Mouse (Mus musculus): ENCODE results near the gene Slc26a11. TPM values are rescaled to one million over a fixed set of nuclear protein-coding genes. Genes with fewer than 3 reads are reported as not detected.

The Slc26a11 gene
- total and polyA plus RNA-seq, 3 experiments = 1.4 to 3.3 (median 2.6) TPM

DNA sequence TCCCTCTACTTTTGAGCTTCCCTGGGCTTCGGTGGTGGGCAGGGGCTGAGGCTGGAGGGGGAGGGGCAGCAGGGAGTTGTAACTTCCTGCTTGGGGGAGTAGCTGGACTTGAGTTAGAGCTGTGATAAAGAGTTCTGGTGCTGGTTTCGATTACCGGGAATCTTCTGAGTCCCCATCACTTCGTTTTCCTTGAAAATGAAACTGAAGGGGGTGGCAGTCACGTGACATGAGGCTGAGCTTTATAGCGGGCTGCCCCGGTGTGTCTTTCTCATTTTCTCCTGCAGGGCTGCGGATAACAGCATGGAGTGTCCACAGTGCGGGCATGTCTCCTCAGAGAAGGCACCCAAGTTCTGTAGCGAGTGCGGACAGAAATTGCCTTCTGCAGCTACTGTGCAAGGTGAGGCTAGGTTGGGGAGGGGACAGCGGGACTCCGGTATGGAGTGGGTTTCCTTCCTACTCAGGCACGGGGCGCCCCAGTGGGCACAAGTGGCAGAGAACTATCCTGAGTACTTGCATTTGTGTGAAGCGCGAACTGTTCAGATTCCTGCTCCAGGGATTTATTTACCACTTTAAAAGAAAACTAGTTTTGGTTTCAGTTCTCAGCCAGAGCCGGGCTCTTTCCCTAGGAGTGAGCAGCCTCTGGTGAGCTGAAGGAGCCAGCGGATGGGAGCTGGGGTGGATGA lies 37.6 kb downstream of the Slc26a11 start, which contains the start of gene Rnf213:
TSS of gene Rnf213 (plus strand) at position 301 of the 683 bp plus-strand sequence.
- Histone ChIP-seq H3K27me3 (replicated peaks) (peaks cover 68% of the 10 kb centered on the region), H3K9ac (ENCODE audit: insufficient read depth, low read depth) (peak within 1 kb of the TSS; percentile 45), H3K9me3 (replicated peaks; ENCODE audit: low read length) (no peaks in the 10 kb centered on the region), H3K36me3 (replicated peaks in 1 of 2; ENCODE audit: control insufficient read depth in 1 of 2, insufficient read depth in 1 of 2, low read length in 1 of 2) (peaks cover 7 to 16% of the 10 kb centered on the region in 2 experiments), H3K27ac (ENCODE audit: insufficient read depth, low read depth) (peak within 1 kb of the TSS; percentile 26), H3K4me3 (replicated peaks in 1 of 3; ENCODE audit: low read depth in 2 of 3, low read length in 2 of 3, poor library complexity in 1 of 3) (peak within 1 kb of the TSS; percentile 42 to 60 (median 44)), H3K79me2 (replicated peaks; ENCODE audit: control insufficient read depth, extremely low read depth, insufficient read depth, poor library complexity, severe bottlenecking) (no peaks in the 10 kb centered on the region), H3K4me1 (ENCODE audit: control insufficient read depth in 1 of 2, insufficient read depth in 2 of 2) (peaks cover 18 to 36% of the 10 kb centered on the region in 2 experiments), H3K4me2 (ENCODE audit: insufficient read depth, low read depth, poor library complexity, severe bottlenecking) (peak within 1 kb of the TSS; percentile 39)
- dilution Hi-C loops (cut with MboI; ENCODE audit: extremely low pct_ligation_motif_present, extremely low pct_unique_long_range_greater_than_20kb, low sequenced_read_pairs) (no loop called here), in situ Hi-C loops (cut with MboI; ENCODE audit: low pct_ligation_motif_present, low pct_unique_long_range_greater_than_20kb, low sequenced_read_pairs) (no loop called here)
- no peak for DNase-seq (ENCODE audit: extremely low read depth)
- TF ChIP-seq USF2 (conservative IDR thresholded peaks at IDR 0.05; ENCODE audit: low read depth, low read length) (peak; percentile 93), USF1 (IDR thresholded peaks at IDR 0.05; ENCODE audit: low read depth, low read length) (peak; percentile 90), HCFC1 (IDR thresholded peaks at IDR 0.05; ENCODE audit: low read depth, low read length) (no peak), MYC (IDR thresholded peaks at IDR 0.05; ENCODE audit: low read depth, low read length) (0 out of 2 replicates have a peak, but pooled peaks have one; percentile 54), MXI1 (IDR thresholded peaks at IDR 0.05; ENCODE audit: low read depth, low read length) (peak; percentile 36; the same call in 1 of the 2 replicates), EP300 (IDR thresholded peaks at IDR 0.05; ENCODE audit: low read length) (no peak), CTCF (conservative IDR thresholded peaks at IDR 0.05 in 1 of 2, IDR thresholded peaks at IDR 0.05 in 1 of 2; ENCODE audit: low read depth in 2 of 2, low read length in 2 of 2) (peak in 1 of 2 experiments; percentile 20; a peak in 2 of 4 replicates), ETS1 (conservative IDR thresholded peaks at IDR 0.05; ENCODE audit: low read depth, low read length) (no peak; the same call in 1 of the 2 replicates), KAT2A (IDR thresholded peaks at IDR 0.05; ENCODE audit: insufficient replicate concordance, low read length) (no peak), CHD1 (IDR thresholded peaks at IDR 0.05; ENCODE audit: low read depth, low read length) (no peak), NELFE (IDR thresholded peaks at IDR 0.05; ENCODE audit: low read depth, low read length) (peak; percentile 49; the same call in 1 of the 2 replicates), JUND (conservative IDR thresholded peaks at IDR 0.05; ENCODE audit: low read depth, low read length) (no peak), ZMIZ1 (IDR thresholded peaks at IDR 0.05; ENCODE audit: low read depth, low read length) (no peak), CHD2 (IDR thresholded peaks at IDR 0.05; ENCODE audit: low read length) (peak; percentile 64), ELF1 (IDR thresholded peaks at IDR 0.05; ENCODE audit: low read depth, low read length) (0 out of 2 replicates have a peak, but pooled peaks have one; percentile 32), POLR2A (IDR thresholded peaks at IDR 0.05; ENCODE audit: low read depth, low read length) (peak; percentile 47), TCF12 (IDR thresholded peaks at IDR 0.05; ENCODE audit: low read depth, low read length) (peak; percentile 10; the same call in 1 of the 2 replicates), BHLHE40 (IDR thresholded peaks at IDR 0.05; ENCODE audit: low read depth, low read length) (peak; percentile 92), TBP (conservative IDR thresholded peaks at IDR 0.05; ENCODE audit: low read depth, low read length) (peak; percentile 78; the same call in 1 of the 2 replicates), MAX (IDR thresholded peaks at IDR 0.05; ENCODE audit: low read length) (peak; percentile 79)

- dilution Hi-C loops (cut with MboI; ENCODE audit: extremely low pct_ligation_motif_present, extremely low pct_unique_long_range_greater_than_20kb, low sequenced_read_pairs) = no loop called here
- Histone ChIP-seq H3K4me2 (ENCODE audit: insufficient read depth, low read depth, poor library complexity, severe bottlenecking) (peak overlapping the region; percentile 39), H3K4me1 (ENCODE audit: control insufficient read depth in 1 of 2, insufficient read depth in 2 of 2) (peaks cover 18 to 36% of the 10 kb centered on the region in 2 experiments), H3K27ac (ENCODE audit: insufficient read depth, low read depth) (no peak overlapping the region), H3K27me3 (replicated peaks) (peaks cover 66% of the 10 kb centered on the region), H3K79me2 (replicated peaks; ENCODE audit: control insufficient read depth, extremely low read depth, insufficient read depth, poor library complexity, severe bottlenecking) (no peaks in the 10 kb centered on the region), H3K9ac (ENCODE audit: insufficient read depth, low read depth) (no peak overlapping the region), H3K9me3 (replicated peaks; ENCODE audit: low read length) (no peaks in the 10 kb centered on the region), H3K4me3 (replicated peaks in 1 of 3; ENCODE audit: low read depth in 2 of 3, low read length in 2 of 3, poor library complexity in 1 of 3) (peak overlapping the region in 1 of 3 experiments; percentile 44), H3K36me3 (replicated peaks in 1 of 2; ENCODE audit: control insufficient read depth in 1 of 2, insufficient read depth in 1 of 2, low read length in 1 of 2) (peaks cover 7 to 17% of the 10 kb centered on the region in 2 experiments)
- no peak for DNase-seq (ENCODE audit: extremely low read depth)
- no peak for TF ChIP-seq CHD2 (IDR thresholded peaks at IDR 0.05; ENCODE audit: low read length)
- no peak for TF ChIP-seq POLR2A (IDR thresholded peaks at IDR 0.05; ENCODE audit: low read depth, low read length)
- TF ChIP-seq IRF4 (IDR thresholded peaks at IDR 0.05; ENCODE audit: low read depth, low read length) = no peak
- in situ Hi-C loops (cut with MboI; ENCODE audit: low pct_ligation_motif_present, low pct_unique_long_range_greater_than_20kb, low sequenced_read_pairs) = no loop called here
Measured at GRCm38 (mm10) chr11:119393483-119393804, 38.1 kb downstream of the Slc26a11 start.

Measured in CH12.LX (cell line).